Mouse (Mus musculus) heart, embryonic 12.5 days (tissue): ENCODE measurements around the gene Snx1. TPM values are rescaled to one million over a fixed set of nuclear protein-coding genes. Genes with fewer than 3 reads are reported as not detected.

Experiments used
- ATAC-seq: fragments of 200-750 bp; cut with Nextera tagmentation; 2 replicates; pipeline ENCODE4 v1.8.0; 2017; ENCODE audit warnings: moderate TSS enrichment, moderate library complexity; ENCODE audit not compliant: insufficient number of reproducible peaks, low FRiP score
- H3K27ac ChIP-seq: fragments of 300-500 bp; sonication (generic); 2 replicates; pipeline ENCODE4 v1.5.1; 2016; ENCODE audit warnings: mild to moderate bottlenecking, moderate library complexity; ENCODE audit not compliant: poor library complexity, severe bottlenecking
- H3K27me3 ChIP-seq: fragments of 300-500 bp; sonication (generic); replicated peaks from 2 replicates; pipeline ENCODE4 v1.6.1; 2016; ENCODE audit warnings: mild to moderate bottlenecking, moderate library complexity
- H3K36me3 ChIP-seq: fragments of 300-500 bp; sonication (generic); 2 replicates; pipeline ENCODE4 v1.6.1; 2016; ENCODE audit warnings: mild to moderate bottlenecking, moderate library complexity
- H3K4me1 ChIP-seq: fragments of 300-500 bp; sonication (generic); replicated peaks from 2 replicates; pipeline ENCODE4 v1.6.1; 2016; ENCODE audit warnings: mild to moderate bottlenecking
- H3K4me2 ChIP-seq: fragments of 300-500 bp; sonication (generic); 2 replicates; pipeline ENCODE4 v1.6.1; 2016; ENCODE audit warnings: mild to moderate bottlenecking, moderate library complexity
- H3K4me3 ChIP-seq: fragments of 300-500 bp; sonication (generic); 2 replicates; pipeline ENCODE4 v1.5.1; 2016; ENCODE audit warnings: mild to moderate bottlenecking
- H3K9ac ChIP-seq: fragments of 300-500 bp; sonication (generic); 2 replicates; pipeline ENCODE4 v1.6.1; 2016; ENCODE audit warnings: mild to moderate bottlenecking, moderate library complexity
- H3K9me3 ChIP-seq: fragments of 300-500 bp; sonication (generic); replicated peaks from 2 replicates; pipeline ENCODE4 v1.6.1; 2016; ENCODE audit warnings: mild to moderate bottlenecking, moderate library complexity
- WGBS: fragments of 180-500 bp; shearing (Covaris S2); methylation state at CpG from one replicate; pipeline ENCODE4 v1.1.7; 2016; 5-methylcytosine and 5-hydroxymethylcytosine counted together
- polyA plus RNA-seq: library from polyadenylated mRNA; unstranded; fragments of >200 nt; fragmentation: Nextera tagmentation; extraction: Ambion mirVana; gene quantifications from 2 replicates; pipeline ENCODE4 v1.2.1, GENCODE M21; 2016

Snx1 gene
- polyA plus RNA-seq, 1 experiment from 2014 or later: 68.8 TPM

GRCm38 (mm10) chr9:66157958-66158830 lies 31.8 kb upstream of the Snx1 start, which contains the start of gene Dapk2:
Dapk2 (plus strand) TSS chr9:66158223.
- Histone ChIP-seq H3K27ac (no peak within 1 kb of the TSS), H3K36me3 (no peaks in the 10 kb centered on the region), H3K9me3 (no peaks in the 10 kb centered on the region), H3K4me1 (0 out of 2 replicates have a peak, but pooled peaks cover 4% of the 10 kb centered on the region), H3K4me2 (peak within 1 kb of the TSS; percentile 82), H3K4me3 (peak within 1 kb of the TSS; percentile 58), H3K27me3 (peaks cover 26% of the 10 kb centered on the region), H3K9ac (peak within 1 kb of the TSS; percentile 74)
- peak; percentile 95 for ATAC-seq
- 2% methylated on average over 58 of the region's 58 CpGs for WGBS

GRCm38 (mm10) chr9:66155534-66155933 lies 29.1 kb upstream of the Snx1 start:
- 82% methylated on average over 1 of the region's 1 CpGs for WGBS
- no peak overlapping the region for H3K4me3 ChIP-seq
- no peak overlapping the region for H3K27ac ChIP-seq
- peaks cover 44% of the 10 kb centered on the region for H3K27me3 ChIP-seq
- peaks cover 9% of the 10 kb centered on the region; the same call in 1 of the 2 replicates for H3K4me1 ChIP-seq
- H3K36me3 ChIP-seq: no peaks in the 10 kb centered on the region
- H3K9me3 ChIP-seq: no peaks in the 10 kb centered on the region
- no peak overlapping the region for H3K4me2 ChIP-seq
- H3K9ac ChIP-seq: no peak overlapping the region
- ATAC-seq: no peak

DNA sequence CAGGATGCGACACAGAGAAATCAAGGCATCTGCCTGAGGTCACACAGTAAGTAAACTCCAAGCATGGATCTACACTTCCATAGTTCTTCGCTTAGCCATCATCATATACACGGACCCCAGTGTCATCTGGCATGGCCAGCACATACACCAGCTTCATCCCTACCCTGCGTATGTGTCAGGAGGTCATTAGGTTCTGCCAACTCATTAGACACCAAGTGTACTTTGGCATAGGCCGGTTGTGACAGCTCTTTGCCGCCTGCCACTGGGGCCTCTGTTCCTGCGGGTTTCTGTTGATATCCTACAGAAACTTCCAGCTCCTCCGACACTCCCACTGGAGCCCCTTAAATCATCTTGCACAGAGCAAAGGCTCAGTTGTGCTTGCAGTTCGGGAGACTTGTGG lies 27.6 kb upstream of the Snx1 start:
- H3K4me1 ChIP-seq: peaks cover 9% of the 10 kb centered on the region; the same call in 1 of the 2 replicates
- no peaks in the 10 kb centered on the region for H3K36me3 ChIP-seq
- H3K4me2 ChIP-seq: no peak overlapping the region
- WGBS: 88% methylated on average over 9 of the region's 9 CpGs
- H3K4me3 ChIP-seq: no peak overlapping the region
- no peak overlapping the region for H3K27ac ChIP-seq
- H3K27me3 ChIP-seq: peaks cover 36% of the 10 kb centered on the region
- no peak for ATAC-seq
- no peak overlapping the region for H3K9ac ChIP-seq
- no peaks in the 10 kb centered on the region for H3K9me3 ChIP-seq

DNA sequence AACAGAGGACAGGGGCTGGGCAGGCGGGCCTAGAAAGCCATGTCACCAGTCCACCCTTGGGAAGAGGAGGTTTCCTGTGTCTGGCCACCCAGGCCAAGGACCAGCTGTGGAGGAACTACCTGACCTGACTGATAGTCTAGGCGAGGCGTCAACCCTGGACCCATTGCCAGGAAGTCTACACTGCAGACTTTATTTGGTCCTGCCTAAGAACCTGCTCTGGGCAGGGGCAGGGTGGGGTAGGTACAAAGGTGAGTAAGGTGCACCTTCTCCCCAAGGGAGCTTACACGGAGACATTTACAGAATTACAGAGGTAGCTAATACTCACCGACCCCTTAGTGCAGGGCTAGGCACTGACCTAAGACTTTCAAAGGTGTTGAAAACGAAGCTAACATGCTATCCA lies 27.2 kb upstream of the Snx1 start:
- 80% methylated on average over 6 of the region's 6 CpGs for WGBS
- Histone ChIP-seq H3K4me3 (no peak overlapping the region), H3K4me2 (no peak overlapping the region), H3K9me3 (no peaks in the 10 kb centered on the region), H3K36me3 (no peaks in the 10 kb centered on the region), H3K27me3 (peaks cover 31% of the 10 kb centered on the region), H3K4me1 (peaks cover 9% of the 10 kb centered on the region; the same call in 1 of the 2 replicates), H3K27ac (no peak overlapping the region), H3K9ac (no peak overlapping the region)
- ATAC-seq: no peak

- ATAC-seq: no peak
- WGBS: 53% methylated on average over 9 of the region's 9 CpGs
- no peak overlapping the region for H3K4me3 ChIP-seq
- H3K9ac ChIP-seq: no peak overlapping the region
- H3K4me1 ChIP-seq: peaks cover 6% of the 10 kb centered on the region; the same call in 1 of the 2 replicates
- no peak overlapping the region for H3K27ac ChIP-seq
- H3K36me3 ChIP-seq: no peaks in the 10 kb centered on the region
- peaks cover 29% of the 10 kb centered on the region for H3K27me3 ChIP-seq
- no peak overlapping the region for H3K4me2 ChIP-seq
- H3K9me3 ChIP-seq: no peaks in the 10 kb centered on the region
These were observed 25.6 kb upstream of the Snx1 start for GRCm38 (mm10) chr9:66152011-66152410.

DNA sequence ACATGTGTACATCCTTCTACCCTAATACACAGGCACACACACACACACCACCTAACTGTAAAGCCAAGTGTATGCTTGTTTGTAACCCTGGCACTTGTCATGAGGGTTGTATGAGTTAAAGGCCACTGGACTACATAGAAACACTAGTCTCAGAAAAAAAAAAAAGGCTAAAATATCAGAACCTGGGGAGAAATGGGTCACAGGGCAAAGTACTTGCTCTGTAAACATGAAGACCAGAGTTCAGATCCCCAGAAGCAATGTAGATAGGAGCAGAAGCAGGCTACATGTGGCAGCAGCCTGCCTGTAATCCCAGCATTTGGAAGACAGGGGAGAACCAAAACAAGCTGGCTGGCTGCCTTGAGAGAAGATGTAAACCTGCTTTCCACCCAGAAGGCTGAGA lies 19.8 kb upstream of the Snx1 start:
- Histone ChIP-seq H3K4me1 (no peaks in the 10 kb centered on the region), H3K27me3 (peaks cover 5% of the 10 kb centered on the region; the same call in 1 of the 2 replicates), H3K9me3 (no peaks in the 10 kb centered on the region), H3K27ac (no peak overlapping the region), H3K4me3 (no peak overlapping the region), H3K36me3 (no peaks in the 10 kb centered on the region), H3K4me2 (no peak overlapping the region), H3K9ac (no peak overlapping the region)
- ATAC-seq: no peak

GRCm38 (mm10) chr9:66144248-66144647 lies 17.9 kb upstream of the Snx1 start:
- Histone ChIP-seq H3K4me2 (no peak overlapping the region), H3K4me1 (no peaks in the 10 kb centered on the region), H3K36me3 (peaks cover 17% of the 10 kb centered on the region), H3K9ac (no peak overlapping the region), H3K4me3 (no peak overlapping the region), H3K27me3 (no peaks in the 10 kb centered on the region), H3K9me3 (no peaks in the 10 kb centered on the region), H3K27ac (no peak overlapping the region)
- 9% methylated on average over 6 of the region's 6 CpGs for WGBS
- no peak for ATAC-seq

DNA sequence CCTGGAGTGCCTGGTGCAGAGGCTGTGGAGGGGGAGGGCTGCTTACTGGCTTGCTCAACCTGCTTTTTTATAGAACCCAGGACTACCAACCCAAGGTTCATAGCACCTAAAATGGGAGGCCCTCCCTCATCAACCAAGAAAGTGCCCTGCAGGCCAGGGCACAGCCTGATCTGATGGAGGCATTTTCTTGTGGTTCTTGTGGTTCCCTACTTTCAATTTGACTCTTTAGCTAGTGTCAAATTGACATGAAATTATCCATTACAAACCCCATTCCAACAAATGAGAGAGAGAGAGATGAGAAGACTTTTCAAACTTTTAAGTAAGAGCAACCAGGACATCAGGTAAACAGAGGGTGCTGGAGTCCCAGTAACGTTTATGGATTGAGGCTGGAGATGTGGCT lies 15.9 kb upstream of the Snx1 start:
- no peak overlapping the region for H3K27ac ChIP-seq
- H3K4me3 ChIP-seq: no peak overlapping the region
- H3K9ac ChIP-seq: no peak overlapping the region
- WGBS: 84% methylated on average over 1 of the region's 1 CpGs
- no peaks in the 10 kb centered on the region for H3K4me1 ChIP-seq
- no peak for ATAC-seq
- no peaks in the 10 kb centered on the region for H3K9me3 ChIP-seq
- no peaks in the 10 kb centered on the region for H3K27me3 ChIP-seq
- no peak overlapping the region for H3K4me2 ChIP-seq
- peaks cover 34% of the 10 kb centered on the region for H3K36me3 ChIP-seq

GRCm38 (mm10) chr9:66138193-66138592 lies 11.8 kb upstream of the Snx1 start:
- no peaks in the 10 kb centered on the region for H3K27me3 ChIP-seq
- WGBS: 93% methylated on average over 7 of the region's 7 CpGs
- ATAC-seq: no peak
- no peaks in the 10 kb centered on the region for H3K4me1 ChIP-seq
- H3K9me3 ChIP-seq: no peaks in the 10 kb centered on the region
- no peak overlapping the region for H3K9ac ChIP-seq
- H3K27ac ChIP-seq: no peak overlapping the region
- peaks cover 68% of the 10 kb centered on the region for H3K36me3 ChIP-seq
- no peak overlapping the region for H3K4me2 ChIP-seq
- no peak overlapping the region for H3K4me3 ChIP-seq

DNA sequence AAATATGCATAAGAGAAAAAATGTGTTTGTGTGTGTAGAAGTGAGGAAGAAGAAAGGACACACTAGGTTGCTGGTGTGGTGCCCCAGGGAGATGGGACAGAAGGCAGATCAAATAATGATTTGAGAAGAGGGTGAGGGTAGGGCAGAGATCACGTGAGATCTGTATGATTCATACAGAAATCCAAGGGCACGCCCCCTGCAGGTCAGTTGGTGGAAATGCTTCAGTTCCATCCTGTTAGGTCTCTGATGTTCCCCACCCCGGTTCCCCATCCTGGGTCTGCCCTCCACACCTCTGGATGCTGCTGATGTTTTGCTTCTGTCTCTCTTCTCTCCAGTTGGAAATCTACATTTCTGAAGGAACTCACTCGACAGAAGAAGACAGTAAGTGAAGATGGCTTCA lies 9.6 kb upstream of the Snx1 start:
- Histone ChIP-seq H3K27me3 (no peaks in the 10 kb centered on the region), H3K4me3 (no peak overlapping the region), H3K9ac (no peak overlapping the region), H3K4me1 (no peaks in the 10 kb centered on the region), H3K27ac (no peak overlapping the region), H3K36me3 (peaks cover 84% of the 10 kb centered on the region), H3K9me3 (no peaks in the 10 kb centered on the region), H3K4me2 (no peak overlapping the region)
- no peak for ATAC-seq
- 48% methylated on average over 4 of the region's 4 CpGs for WGBS

GRCm38 (mm10) chr9:66131466-66131865 lies 5.1 kb upstream of the Snx1 start:
- H3K27me3 ChIP-seq: no peaks in the 10 kb centered on the region
- H3K36me3 ChIP-seq: peaks cover 57% of the 10 kb centered on the region
- peaks cover 14% of the 10 kb centered on the region for H3K4me1 ChIP-seq
- H3K9ac ChIP-seq: no peak overlapping the region
- WGBS: 92% methylated on average over 2 of the region's 2 CpGs
- H3K4me2 ChIP-seq: no peak overlapping the region
- H3K27ac ChIP-seq: no peak overlapping the region
- ATAC-seq: no peak
- no peak overlapping the region for H3K4me3 ChIP-seq
- no peaks in the 10 kb centered on the region for H3K9me3 ChIP-seq
